Mouse (Mus musculus): Measurements from ENCODE around the gene Ccdc88a. TPM values are rescaled to one million over a fixed set of nuclear protein-coding genes. Genes with fewer than 3 reads are reported as not detected.

The Ccdc88a gene
- polyA plus RNA-seq, 1 experiment from 2014 or later = 88.8 TPM

DNA sequence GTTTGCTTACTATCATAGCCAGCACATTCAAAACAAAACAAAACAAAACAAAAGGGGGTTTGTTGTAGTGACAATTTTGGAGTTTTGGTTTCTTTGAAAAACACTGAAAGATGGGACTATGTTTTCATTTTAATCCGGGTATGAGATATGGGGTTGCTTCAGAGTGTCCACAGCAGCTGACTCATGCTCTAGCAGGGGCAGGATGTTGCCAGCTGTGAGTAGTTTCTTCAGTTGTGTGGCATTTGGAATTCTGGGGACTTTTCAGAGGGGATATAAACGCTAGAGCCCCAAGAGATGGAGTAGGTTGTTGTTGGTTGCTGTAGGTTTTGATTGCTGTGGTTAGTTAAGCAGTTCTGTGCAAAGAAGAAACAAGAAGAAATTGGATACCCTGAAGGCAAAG is 10.0 kb downstream of the Ccdc88a start:
- WGBS = 81% methylated on average over 2 of the region's 2 CpGs
- Histone ChIP-seq H3K4me3 (no peak overlapping the region), H3K27ac (no peak overlapping the region), H3K27me3 (replicated peaks) (no peaks in the 10 kb centered on the region), H3K4me2 (no peak overlapping the region), H3K9ac (no peak overlapping the region), H3K36me3 (replicated peaks) (no peaks in the 10 kb centered on the region), H3K4me1 (0 out of 2 replicates have a peak, but pooled peaks cover 5% of the 10 kb centered on the region), H3K9me3 (no peaks in the 10 kb centered on the region)
- ATAC-seq (replicated peaks) = no peak

GRCm38 (mm10) chr11:29384001-29384400 is 10.5 kb downstream of the Ccdc88a start:
- Histone ChIP-seq H3K4me2 (no peak overlapping the region), H3K27ac (no peak overlapping the region), H3K9ac (no peak overlapping the region), H3K4me3 (no peak overlapping the region), H3K27me3 (replicated peaks) (no peaks in the 10 kb centered on the region), H3K9me3 (no peaks in the 10 kb centered on the region), H3K36me3 (replicated peaks) (no peaks in the 10 kb centered on the region), H3K4me1 (0 out of 2 replicates have a peak, but pooled peaks cover 5% of the 10 kb centered on the region)
- no peak for ATAC-seq (replicated peaks)
- 74% methylated on average over 1 of the region's 1 CpGs for WGBS

DNA sequence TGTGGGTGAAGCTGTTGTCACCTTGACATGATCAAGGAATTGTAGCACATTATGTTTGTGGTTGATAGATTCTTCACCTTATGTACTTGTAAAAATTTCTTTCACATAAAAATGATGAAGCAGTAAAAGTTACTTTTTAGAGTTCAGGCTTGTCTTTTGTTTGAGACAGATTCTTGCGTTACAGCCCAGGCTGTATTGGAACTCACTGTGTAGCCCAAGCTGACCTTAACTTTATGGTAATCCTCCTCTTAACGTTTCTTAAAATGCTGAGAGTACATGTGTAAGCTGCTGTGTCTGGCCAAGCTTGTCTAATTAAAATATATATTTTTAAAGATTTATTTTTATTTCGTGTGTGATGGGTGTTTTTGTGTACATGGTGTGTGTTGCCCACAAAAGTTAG is 11.2 kb downstream of the Ccdc88a start:
- no peaks in the 10 kb centered on the region for H3K9me3 ChIP-seq
- H3K4me3 ChIP-seq = no peak overlapping the region
- H3K9ac ChIP-seq = no peak overlapping the region
- 0 out of 2 replicates have a peak, but pooled peaks cover 5% of the 10 kb centered on the region for H3K4me1 ChIP-seq
- WGBS = 79% methylated on average over 3 of the region's 3 CpGs
- no peak overlapping the region for H3K27ac ChIP-seq
- H3K4me2 ChIP-seq = no peak overlapping the region
- no peak for ATAC-seq (replicated peaks)
- no peaks in the 10 kb centered on the region for H3K27me3 ChIP-seq (replicated peaks)
- no peaks in the 10 kb centered on the region for H3K36me3 ChIP-seq (replicated peaks)

- Histone ChIP-seq H3K4me1 (no peaks in the 10 kb centered on the region), H3K9me3 (no peaks in the 10 kb centered on the region), H3K27me3 (replicated peaks) (no peaks in the 10 kb centered on the region), H3K4me3 (no peak overlapping the region), H3K27ac (no peak overlapping the region), H3K36me3 (replicated peaks) (no peaks in the 10 kb centered on the region), H3K4me2 (no peak overlapping the region), H3K9ac (no peak overlapping the region)
- ATAC-seq (replicated peaks) = no peak
- WGBS = 32% methylated on average over 4 of the region's 4 CpGs
Observed at GRCm38 (mm10) chr11:29389913-29390312, 16.5 kb downstream of the Ccdc88a start.

- Histone ChIP-seq H3K27ac (no peak overlapping the region), H3K9ac (no peak overlapping the region), H3K36me3 (replicated peaks) (no peaks in the 10 kb centered on the region), H3K4me2 (no peak overlapping the region), H3K9me3 (no peaks in the 10 kb centered on the region), H3K4me3 (no peak overlapping the region), H3K27me3 (replicated peaks) (no peaks in the 10 kb centered on the region), H3K4me1 (no peaks in the 10 kb centered on the region)
- no peak for ATAC-seq (replicated peaks)
- WGBS = 97% methylated on average over 3 of the region's 3 CpGs
Observed at GRCm38 (mm10) chr11:29395135-29395746, 21.8 kb downstream of the Ccdc88a start.

DNA sequence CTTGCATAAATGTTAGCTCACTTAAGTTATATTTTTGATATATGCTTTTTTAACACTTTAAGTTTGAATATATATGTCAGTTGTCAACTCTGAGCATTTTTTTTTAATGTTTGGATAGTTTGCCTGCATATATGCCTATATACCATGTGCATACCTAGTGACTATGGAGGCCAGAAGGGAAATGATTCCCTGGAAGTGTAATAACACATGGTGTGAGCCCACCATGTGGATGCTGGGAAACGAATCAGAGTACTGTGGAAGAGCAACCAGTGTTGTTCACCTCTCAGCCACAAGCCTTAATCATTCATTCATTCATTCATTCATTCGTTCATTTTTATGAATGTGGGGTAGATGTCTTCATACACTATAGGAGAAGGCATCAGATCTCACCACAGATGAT is 26.9 kb downstream of the Ccdc88a start:
- Histone ChIP-seq H3K36me3 (replicated peaks) (no peaks in the 10 kb centered on the region), H3K9me3 (no peaks in the 10 kb centered on the region), H3K4me3 (no peak overlapping the region), H3K4me2 (no peak overlapping the region), H3K9ac (no peak overlapping the region), H3K4me1 (no peaks in the 10 kb centered on the region), H3K27ac (no peak overlapping the region), H3K27me3 (replicated peaks) (no peaks in the 10 kb centered on the region)
- 89% methylated on average over 2 of the region's 2 CpGs for WGBS
- ATAC-seq (replicated peaks) = peak; percentile 61; the same call in 1 of the 2 replicates

- H3K36me3 ChIP-seq (replicated peaks) = no peaks in the 10 kb centered on the region
- H3K9me3 ChIP-seq = no peaks in the 10 kb centered on the region
- no peak overlapping the region for H3K4me3 ChIP-seq
- no peaks in the 10 kb centered on the region for H3K4me1 ChIP-seq
- no peak for ATAC-seq (replicated peaks)
- H3K4me2 ChIP-seq = no peak overlapping the region
- no peaks in the 10 kb centered on the region for H3K27me3 ChIP-seq (replicated peaks)
- H3K9ac ChIP-seq = no peak overlapping the region
- no peak overlapping the region for H3K27ac ChIP-seq
Observed at GRCm38 (mm10) chr11:29406292-29406691, 32.8 kb downstream of the Ccdc88a start.

- WGBS = 94% methylated on average over 3 of the region's 3 CpGs
- no peak overlapping the region for H3K27ac ChIP-seq
- H3K9me3 ChIP-seq = no peaks in the 10 kb centered on the region
- ATAC-seq (replicated peaks) = no peak
- no peak overlapping the region for H3K9ac ChIP-seq
- no peak overlapping the region for H3K4me3 ChIP-seq
- H3K36me3 ChIP-seq (replicated peaks) = no peaks in the 10 kb centered on the region
- H3K27me3 ChIP-seq (replicated peaks) = no peaks in the 10 kb centered on the region
- no peaks in the 10 kb centered on the region for H3K4me1 ChIP-seq
- H3K4me2 ChIP-seq = no peak overlapping the region
Observed at GRCm38 (mm10) chr11:29423496-29423895, 50.0 kb downstream of the Ccdc88a start.

- H3K9ac ChIP-seq = no peak overlapping the region
- ATAC-seq (replicated peaks) = no peak
- no peak overlapping the region for H3K27ac ChIP-seq
- WGBS = 80% methylated on average over 3 of the region's 3 CpGs
- no peak overlapping the region for H3K4me3 ChIP-seq
- H3K4me1 ChIP-seq = no peaks in the 10 kb centered on the region
- no peaks in the 10 kb centered on the region for H3K9me3 ChIP-seq
- H3K36me3 ChIP-seq (replicated peaks) = peaks cover 20% of the 10 kb centered on the region
- no peak overlapping the region for H3K4me2 ChIP-seq
- H3K27me3 ChIP-seq (replicated peaks) = no peaks in the 10 kb centered on the region
Observed at GRCm38 (mm10) chr11:29428774-29429173, 55.3 kb downstream of the Ccdc88a start.

- H3K9ac ChIP-seq = no peak overlapping the region
Observed at GRCm38 (mm10) chr11:29431011-29431410, 57.6 kb downstream of the Ccdc88a start.

GRCm38 (mm10) chr11:29448741-29449140 is 75.3 kb downstream of the Ccdc88a start:
- Histone ChIP-seq H3K36me3 (replicated peaks) (peaks cover 4% of the 10 kb centered on the region; the same call in 1 of the 2 replicates), H3K4me3 (no peak overlapping the region), H3K4me2 (no peak overlapping the region), H3K9me3 (no peaks in the 10 kb centered on the region), H3K27me3 (replicated peaks) (no peaks in the 10 kb centered on the region), H3K9ac (no peak overlapping the region), H3K4me1 (no peaks in the 10 kb centered on the region), H3K27ac (no peak overlapping the region)
- WGBS = 84% methylated on average over 2 of the region's 2 CpGs
- no peak for ATAC-seq (replicated peaks)

More at GRCm38 (mm10) chr11:29431011-29431410, 57.6 kb downstream of the Ccdc88a start:
- Histone ChIP-seq H3K9me3 (no peaks in the 10 kb centered on the region), H3K36me3 (replicated peaks) (peaks cover 20% of the 10 kb centered on the region), H3K27me3 (replicated peaks) (no peaks in the 10 kb centered on the region), H3K4me2 (no peak overlapping the region), H3K4me3 (no peak overlapping the region), H3K27ac (no peak overlapping the region), H3K4me1 (no peaks in the 10 kb centered on the region)
- WGBS = 95% methylated on average over 1 of the region's 1 CpGs
- no peak for ATAC-seq (replicated peaks)

- Histone ChIP-seq H3K4me3 (no peak overlapping the region), H3K36me3 (replicated peaks) (peaks cover 27% of the 10 kb centered on the region), H3K4me1 (no peaks in the 10 kb centered on the region), H3K9me3 (no peaks in the 10 kb centered on the region), H3K27ac (no peak overlapping the region), H3K27me3 (replicated peaks) (no peaks in the 10 kb centered on the region), H3K4me2 (no peak overlapping the region), H3K9ac (no peak overlapping the region)
- ATAC-seq (replicated peaks) = no peak
Observed at GRCm38 (mm10) chr11:29474676-29475075, 101.2 kb downstream of the Ccdc88a start.

- no peak overlapping the region for H3K4me2 ChIP-seq
- peaks cover 16% of the 10 kb centered on the region for H3K36me3 ChIP-seq (replicated peaks)
- no peaks in the 10 kb centered on the region for H3K4me1 ChIP-seq
- no peak for ATAC-seq (replicated peaks)
- H3K9me3 ChIP-seq = no peaks in the 10 kb centered on the region
- WGBS = 96% methylated on average over 1 of the region's 1 CpGs
- no peak overlapping the region for H3K4me3 ChIP-seq
- no peak overlapping the region for H3K27ac ChIP-seq
- no peaks in the 10 kb centered on the region for H3K27me3 ChIP-seq (replicated peaks)
- H3K9ac ChIP-seq = no peak overlapping the region
Observed at GRCm38 (mm10) chr11:29493135-29493534, 119.7 kb downstream of the Ccdc88a start.

Measured in midbrain, embryonic 15.5 days (tissue).